Mouse (Mus musculus): ENCODE results near the gene Akap7.

DNA sequence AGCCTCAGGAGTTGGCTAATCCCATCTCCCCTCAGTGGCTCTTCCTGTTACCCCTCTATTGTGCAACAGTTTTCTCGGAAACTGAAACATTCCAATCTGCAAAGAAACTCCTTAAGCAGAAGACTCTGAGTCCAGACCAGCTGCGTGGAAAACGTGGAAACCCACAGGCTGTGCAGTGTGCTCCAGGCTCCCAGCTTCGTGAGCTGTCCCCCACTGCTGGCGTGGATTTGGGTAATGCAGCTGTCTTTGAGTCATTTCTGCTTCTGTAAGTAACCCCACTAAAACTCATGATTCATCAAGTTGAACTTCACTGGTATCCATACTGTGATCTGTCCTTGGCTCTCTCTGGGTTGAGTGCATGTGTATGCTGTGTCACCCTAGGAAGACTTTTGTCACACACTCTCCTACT is 179.2 kb downstream of the Akap7 start:
- TF ChIP-seq TAL1 (IDR thresholded peaks at IDR 0.05; ENCODE audit: low read length) = no peak
- TF ChIP-seq GATA1 (IDR thresholded peaks at IDR 0.05; ENCODE audit: low read length) = no peak

All from erythroblast, embryonic 14.5 days (primary cell).